Mouse (Mus musculus): ENCODE measurements around the gene 1700092M07Rik. TPM values are rescaled to one million over a fixed set of nuclear protein-coding genes. Genes with fewer than 3 reads are reported as not detected.
"Not testable (repeated sequence)": the region's sequence is repeated elsewhere in the genome, so short reads cannot be mapped to it uniquely, and the experiment has no call there.

The 1700092M07Rik gene
- polyA plus RNA-seq, 1 experiment from 2014 or later = 1.0 TPM

GRCm38 (mm10) chr19:8713997-8714652 is 26.4 kb upstream of the 1700092M07Rik start:
- Histone ChIP-seq H3K36me3 (ENCODE audit: control insufficient read depth, insufficient read depth, low read length) (peaks cover 21% of the 10 kb centered on the region), H3K9ac (replicated peaks; ENCODE audit: low read depth, low read length) (peak overlapping the region; percentile 75), H3K4me1 (ENCODE audit: control insufficient read depth, insufficient read depth, low read length) (peaks cover 21% of the 10 kb centered on the region), H3K27ac (ENCODE audit: low read length) (peak overlapping the region; percentile 80), H3K4me3 (ENCODE audit: low read depth, low read length) (peak overlapping the region; percentile 76), H3K9me3 (ENCODE audit: control insufficient read depth, low read depth, low read length) (no peaks in the 10 kb centered on the region), H3K27me3 (ENCODE audit: control insufficient read depth, insufficient read depth, low read length) (no peaks in the 10 kb centered on the region), H3K4me2 (replicated peaks; ENCODE audit: low read depth, low read length) (peak overlapping the region; percentile 78)
- ATAC-seq (ENCODE audit: insufficient number of reproducible peaks, insufficient read depth, low FRiP score, low read depth) = peak; percentile 16; the same call in 1 of the 2 replicates
- WGBS = 8% methylated on average over 13 of the region's 13 CpGs

- Histone ChIP-seq H3K4me3 (ENCODE audit: low read depth, low read length) (no peak overlapping the region), H3K4me2 (replicated peaks; ENCODE audit: low read depth, low read length) (no peak overlapping the region), H3K9me3 (ENCODE audit: control insufficient read depth, low read depth, low read length) (no peaks in the 10 kb centered on the region), H3K27me3 (ENCODE audit: control insufficient read depth, insufficient read depth, low read length) (no peaks in the 10 kb centered on the region), H3K9ac (replicated peaks; ENCODE audit: low read depth, low read length) (no peak overlapping the region), H3K4me1 (ENCODE audit: control insufficient read depth, insufficient read depth, low read length) (peaks cover 19% of the 10 kb centered on the region), H3K36me3 (ENCODE audit: control insufficient read depth, insufficient read depth, low read length) (peaks cover 14% of the 10 kb centered on the region), H3K27ac (ENCODE audit: low read length) (no peak overlapping the region)
- WGBS = 74% methylated on average over 10 of the region's 10 CpGs
- no peak for ATAC-seq (ENCODE audit: insufficient number of reproducible peaks, insufficient read depth, low FRiP score, low read depth)
Measured at GRCm38 (mm10) chr19:8714653-8715481, 25.7 kb upstream of the 1700092M07Rik start.

GRCm38 (mm10) chr19:8715868-8716766 is 24.4 kb upstream of the 1700092M07Rik start:
- Histone ChIP-seq H3K9me3 (ENCODE audit: control insufficient read depth, low read depth, low read length) (no peaks in the 10 kb centered on the region), H3K27me3 (ENCODE audit: control insufficient read depth, insufficient read depth, low read length) (no peaks in the 10 kb centered on the region), H3K36me3 (ENCODE audit: control insufficient read depth, insufficient read depth, low read length) (peaks cover 5% of the 10 kb centered on the region; the same call in 1 of the 2 replicates), H3K4me2 (replicated peaks; ENCODE audit: low read depth, low read length) (no peak overlapping the region), H3K4me3 (ENCODE audit: low read depth, low read length) (no peak overlapping the region), H3K27ac (ENCODE audit: low read length) (no peak overlapping the region), H3K9ac (replicated peaks; ENCODE audit: low read depth, low read length) (no peak overlapping the region), H3K4me1 (ENCODE audit: control insufficient read depth, insufficient read depth, low read length) (peaks cover 14% of the 10 kb centered on the region)
- no peak for ATAC-seq (ENCODE audit: insufficient number of reproducible peaks, insufficient read depth, low FRiP score, low read depth)
- 75% methylated on average over 10 of the region's 10 CpGs for WGBS

GRCm38 (mm10) chr19:8716767-8717475 is 23.6 kb upstream of the 1700092M07Rik start:
- no peak overlapping the region for H3K27ac ChIP-seq (ENCODE audit: low read length)
- H3K4me3 ChIP-seq (ENCODE audit: low read depth, low read length) = no peak overlapping the region
- no peak overlapping the region for H3K4me2 ChIP-seq (replicated peaks; ENCODE audit: low read depth, low read length)
- H3K4me1 ChIP-seq (ENCODE audit: control insufficient read depth, insufficient read depth, low read length) = peaks cover 12% of the 10 kb centered on the region
- H3K36me3 ChIP-seq (ENCODE audit: control insufficient read depth, insufficient read depth, low read length) = no peaks in the 10 kb centered on the region; the same call in 1 of the 2 replicates
- no peaks in the 10 kb centered on the region for H3K27me3 ChIP-seq (ENCODE audit: control insufficient read depth, insufficient read depth, low read length)
- no peak overlapping the region for H3K9ac ChIP-seq (replicated peaks; ENCODE audit: low read depth, low read length)
- ATAC-seq (ENCODE audit: insufficient number of reproducible peaks, insufficient read depth, low FRiP score, low read depth) = no peak
- 76% methylated on average over 8 of the region's 10 CpGs for WGBS
- H3K9me3 ChIP-seq (ENCODE audit: control insufficient read depth, low read depth, low read length) = no peaks in the 10 kb centered on the region

DNA sequence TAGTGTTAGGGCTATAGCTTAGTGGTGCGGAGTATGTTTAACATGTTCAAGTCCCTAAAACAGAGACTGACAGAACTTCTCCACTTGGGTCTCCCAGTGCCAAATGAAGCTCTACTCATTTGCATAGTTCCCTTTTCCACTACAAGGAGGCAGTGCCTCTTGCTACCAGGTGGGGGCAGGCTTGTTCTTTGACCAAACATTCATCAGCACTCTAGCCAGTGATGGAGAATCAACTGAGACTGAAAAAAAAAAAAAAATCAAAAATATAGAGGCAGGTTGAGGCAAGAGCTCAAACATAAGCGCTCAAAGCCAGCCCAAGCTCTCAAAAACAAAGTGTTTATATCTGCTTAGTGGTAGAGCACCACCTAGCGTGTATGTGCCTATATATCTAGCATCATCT is 22.2 kb upstream of the 1700092M07Rik start:
- H3K4me2 ChIP-seq (replicated peaks; ENCODE audit: low read depth, low read length) = no peak overlapping the region
- no peaks in the 10 kb centered on the region for H3K9me3 ChIP-seq (ENCODE audit: control insufficient read depth, low read depth, low read length)
- H3K9ac ChIP-seq (replicated peaks; ENCODE audit: low read depth, low read length) = no peak overlapping the region
- H3K27ac ChIP-seq (ENCODE audit: low read length) = no peak overlapping the region
- peaks cover 11% of the 10 kb centered on the region; the same call in 1 of the 2 replicates for H3K4me1 ChIP-seq (ENCODE audit: control insufficient read depth, insufficient read depth, low read length)
- 74% methylated on average over 3 of the region's 3 CpGs for WGBS
- no peak overlapping the region for H3K4me3 ChIP-seq (ENCODE audit: low read depth, low read length)
- no peak for ATAC-seq (ENCODE audit: insufficient number of reproducible peaks, insufficient read depth, low FRiP score, low read depth)
- no peaks in the 10 kb centered on the region for H3K36me3 ChIP-seq (ENCODE audit: control insufficient read depth, insufficient read depth, low read length)
- no peaks in the 10 kb centered on the region for H3K27me3 ChIP-seq (ENCODE audit: control insufficient read depth, insufficient read depth, low read length)

DNA sequence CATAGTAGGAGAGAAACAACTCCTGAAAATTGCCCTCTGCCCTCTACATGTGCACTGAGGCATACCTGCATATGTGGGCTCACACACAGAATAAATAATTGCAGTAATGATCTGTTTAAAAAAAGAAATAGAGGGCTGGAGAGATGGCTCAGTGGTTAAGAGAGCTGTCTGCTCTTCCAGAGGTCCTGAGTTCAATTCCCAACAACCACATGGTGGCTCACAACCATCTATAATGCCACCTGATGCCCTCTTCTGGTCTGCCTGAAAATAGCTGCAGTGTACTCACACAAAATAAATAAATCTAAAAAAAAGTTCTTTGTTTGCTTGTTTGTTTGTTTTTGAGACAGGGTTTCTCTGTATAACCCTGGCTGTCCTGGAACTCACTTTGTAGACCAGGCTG is 21.5 kb upstream of the 1700092M07Rik start:
- H3K9ac ChIP-seq (replicated peaks; ENCODE audit: low read depth, low read length); H3K27ac ChIP-seq (ENCODE audit: low read length); ATAC-seq (ENCODE audit: insufficient number of reproducible peaks, insufficient read depth, low FRiP score, low read depth); H3K4me1 ChIP-seq (ENCODE audit: control insufficient read depth, insufficient read depth, low read length); H3K36me3 ChIP-seq (ENCODE audit: control insufficient read depth, insufficient read depth, low read length); H3K4me3 ChIP-seq (ENCODE audit: low read depth, low read length); H3K27me3 ChIP-seq (ENCODE audit: control insufficient read depth, insufficient read depth, low read length); H3K9me3 ChIP-seq (ENCODE audit: control insufficient read depth, low read depth, low read length); H3K4me2 ChIP-seq (replicated peaks; ENCODE audit: low read depth, low read length): not testable (repeated sequence)

DNA sequence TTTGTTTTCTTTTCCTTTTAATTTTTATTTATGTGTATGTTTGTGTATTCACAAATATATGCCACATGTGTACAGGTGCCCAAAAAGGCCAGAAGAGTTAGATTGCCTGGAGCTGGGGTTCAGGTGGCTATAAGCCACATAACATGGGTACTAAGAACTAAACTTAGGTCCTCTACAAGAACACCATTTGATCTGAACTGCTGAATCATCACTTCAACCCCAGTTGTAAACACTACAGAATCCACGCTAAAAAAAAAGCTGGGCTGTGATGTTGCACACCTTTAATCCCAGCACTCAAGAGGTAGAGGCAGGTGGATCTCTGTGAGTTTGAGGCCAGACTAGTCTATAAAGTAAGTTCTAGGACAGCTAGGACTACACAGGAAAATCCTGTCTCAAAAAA is 19.1 kb upstream of the 1700092M07Rik start:
- 68% methylated on average over 1 of the region's 1 CpGs for WGBS
- H3K9ac ChIP-seq (replicated peaks; ENCODE audit: low read depth, low read length) = no peak overlapping the region
- H3K4me2 ChIP-seq (replicated peaks; ENCODE audit: low read depth, low read length) = no peak overlapping the region

More for the DNA sequence above, 19.1 kb upstream of the 1700092M07Rik start:
- Histone ChIP-seq H3K4me1 (ENCODE audit: control insufficient read depth, insufficient read depth, low read length) (peaks cover 14% of the 10 kb centered on the region; the same call in 1 of the 2 replicates), H3K4me3 (ENCODE audit: low read depth, low read length) (no peak overlapping the region), H3K9me3 (ENCODE audit: control insufficient read depth, low read depth, low read length) (no peaks in the 10 kb centered on the region), H3K27me3 (ENCODE audit: control insufficient read depth, insufficient read depth, low read length) (no peaks in the 10 kb centered on the region), H3K27ac (ENCODE audit: low read length) (no peak overlapping the region), H3K36me3 (ENCODE audit: control insufficient read depth, insufficient read depth, low read length) (peaks cover 25% of the 10 kb centered on the region)
- no peak for ATAC-seq (ENCODE audit: insufficient number of reproducible peaks, insufficient read depth, low FRiP score, low read depth)

Measured in stomach, embryonic 14.5 days (tissue).